Mouse (Mus musculus) thymus, postnatal 0 days (tissue): ENCODE measurements around the gene Ace2. TPM values are rescaled to one million over a fixed set of nuclear protein-coding genes. Genes with fewer than 3 reads are reported as not detected.

Source experiments
- DNase-seq: peaks from one replicate; pipeline ENCODE4 v3.0.0-alpha.2; 2015; ENCODE audit warnings: low spot score
- polyA plus RNA-seq: library from polyadenylated mRNA; unstranded; fragments of >200 nt; fragmentation: Nextera tagmentation; extraction: Ambion mirVana; gene quantifications from 2 replicates; pipeline ENCODE4 v1.2.1, GENCODE M21; 2015

The Ace2 gene
- polyA plus RNA-seq: 3.4 and 4.2 TPM in 2 replicates

- DNase-seq: no peak
These were observed at the start of gene Ace2 for GRCm38 (mm10) chrX:164139032-164139431. Gene Ace2 (plus strand): TSS chrX:164139332.

- no peak for DNase-seq
These were observed 49.2 kb upstream of the Ace2 start for GRCm38 (mm10) chrX:164089916-164090315.

- no peak for DNase-seq
These were observed 46.6 kb upstream of the Ace2 start for GRCm38 (mm10) chrX:164092300-164093169.

GRCm38 (mm10) chrX:164093435-164093834, 45.7 kb upstream of the Ace2 start:
- DNase-seq: no peak

DNA sequence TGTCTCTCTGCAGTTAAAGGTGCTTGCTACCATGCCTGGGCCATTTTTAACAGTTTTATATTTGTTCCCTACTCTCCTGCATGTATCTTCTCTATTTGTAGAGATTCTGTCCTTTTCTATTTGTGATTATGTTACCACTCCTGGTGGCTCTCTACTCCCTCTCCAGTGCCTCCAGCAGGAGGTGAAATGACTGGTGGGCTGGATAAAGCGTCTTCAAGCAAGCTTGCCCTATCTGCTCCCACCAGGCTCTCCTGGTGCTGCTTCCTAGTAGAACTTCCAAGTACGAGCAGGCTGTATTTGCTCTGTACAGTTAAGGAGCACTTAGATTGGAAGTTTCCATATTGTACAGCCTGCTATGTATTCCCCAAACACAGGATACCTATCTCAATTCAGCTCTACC, 43.3 kb upstream of the Ace2 start:
- no peak for DNase-seq

GRCm38 (mm10) chrX:164101483-164101882, 37.6 kb upstream of the Ace2 start:
- no peak for DNase-seq

GRCm38 (mm10) chrX:164102198-164102597, 36.9 kb upstream of the Ace2 start:
- DNase-seq: no peak

GRCm38 (mm10) chrX:164102656-164103055, 36.5 kb upstream of the Ace2 start:
- no peak for DNase-seq

DNA sequence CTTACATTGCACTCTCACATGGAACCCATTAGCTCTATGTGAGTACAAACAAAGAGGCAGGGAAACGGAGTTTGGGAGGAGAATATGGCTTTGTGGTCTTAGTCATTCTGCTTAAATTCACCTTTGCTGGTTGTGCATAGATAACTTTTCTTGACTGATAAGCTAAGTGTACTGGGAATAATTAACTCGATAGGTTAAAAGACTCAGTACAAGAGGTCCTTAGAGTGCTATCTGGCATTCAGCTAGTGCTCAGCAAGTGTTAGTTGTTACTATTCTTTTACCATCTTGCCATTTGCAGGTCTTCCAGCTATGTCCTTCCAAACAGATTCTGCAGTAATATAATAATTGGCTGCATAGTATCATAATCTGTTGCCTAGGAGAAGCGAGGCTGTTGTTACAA, 28.0 kb upstream of the Ace2 start:
- DNase-seq: no peak

GRCm38 (mm10) chrX:164113744-164114143, 25.4 kb upstream of the Ace2 start:
- DNase-seq: no peak

- DNase-seq: no peak
These were observed 15.2 kb upstream of the Ace2 start for GRCm38 (mm10) chrX:164123942-164124341.

DNA sequence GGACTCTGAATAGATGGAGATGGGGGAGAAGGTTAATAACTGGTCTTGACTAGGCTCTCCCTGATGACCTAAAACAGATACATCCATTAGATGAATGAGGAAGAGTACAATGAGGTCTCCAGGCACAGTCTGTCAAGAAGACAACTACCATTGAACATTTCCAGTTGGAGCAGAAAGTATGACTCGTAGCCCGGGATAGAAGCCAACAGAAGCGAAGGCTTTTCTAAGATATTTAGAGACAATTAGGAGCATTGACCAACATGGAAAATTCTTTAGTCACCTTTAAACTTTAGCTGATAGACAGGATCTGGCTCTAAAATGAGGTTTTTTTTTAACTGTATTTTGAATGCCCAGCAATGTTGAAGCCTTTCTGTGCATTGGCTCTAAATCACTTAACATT, 5.6 kb upstream of the Ace2 start:
- DNase-seq: no peak

GRCm38 (mm10) chrX:164135304-164135818, 3.8 kb upstream of the Ace2 start:
- no peak for DNase-seq

- DNase-seq: no peak
These were observed 6.5 kb downstream of the Ace2 start for GRCm38 (mm10) chrX:164145463-164146250.

GRCm38 (mm10) chrX:164152703-164153102, 13.6 kb downstream of the Ace2 start:
- DNase-seq: no peak

- DNase-seq: no peak
These were observed 14.5 kb downstream of the Ace2 start for GRCm38 (mm10) chrX:164153606-164154005.

DNA sequence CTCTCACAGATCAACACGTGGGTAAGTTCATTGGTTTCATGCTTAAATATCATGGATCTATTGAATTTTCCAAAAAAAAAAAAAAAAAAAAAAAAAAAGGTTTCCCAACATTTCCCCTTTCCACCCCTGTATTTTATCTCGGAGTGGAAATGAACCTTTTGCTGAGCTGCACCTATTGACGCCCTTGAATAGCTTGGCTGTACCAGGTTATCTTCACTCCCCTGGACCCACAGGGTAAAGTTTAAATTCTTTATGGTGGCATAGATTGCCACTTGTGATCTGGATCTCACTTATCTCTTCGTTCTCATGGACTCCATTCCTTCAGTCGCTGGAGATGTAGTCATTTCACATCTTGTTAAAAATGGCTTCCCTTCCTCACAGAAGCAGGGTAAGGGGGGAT, 15.5 kb downstream of the Ace2 start:
- no peak for DNase-seq

DNA sequence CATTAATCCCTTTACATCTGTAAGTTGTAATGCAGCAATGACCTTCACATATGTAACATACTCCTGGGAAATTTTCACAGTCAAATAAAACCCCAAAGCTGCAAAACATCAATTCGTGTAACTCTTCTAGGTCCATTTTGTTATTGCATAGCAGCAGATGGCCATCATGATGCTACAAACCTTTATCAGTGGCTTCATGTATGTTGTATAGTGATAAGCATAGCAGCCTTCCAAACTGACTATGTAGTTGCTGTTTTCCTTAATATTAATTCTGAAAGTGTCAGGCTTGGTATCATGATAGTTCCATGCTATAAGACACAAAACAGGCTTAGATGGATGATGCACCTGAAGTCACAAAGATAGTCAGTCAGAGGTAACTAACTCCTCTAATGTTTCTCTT, 25.5 kb downstream of the Ace2 start:
- DNase-seq: no peak

DNA sequence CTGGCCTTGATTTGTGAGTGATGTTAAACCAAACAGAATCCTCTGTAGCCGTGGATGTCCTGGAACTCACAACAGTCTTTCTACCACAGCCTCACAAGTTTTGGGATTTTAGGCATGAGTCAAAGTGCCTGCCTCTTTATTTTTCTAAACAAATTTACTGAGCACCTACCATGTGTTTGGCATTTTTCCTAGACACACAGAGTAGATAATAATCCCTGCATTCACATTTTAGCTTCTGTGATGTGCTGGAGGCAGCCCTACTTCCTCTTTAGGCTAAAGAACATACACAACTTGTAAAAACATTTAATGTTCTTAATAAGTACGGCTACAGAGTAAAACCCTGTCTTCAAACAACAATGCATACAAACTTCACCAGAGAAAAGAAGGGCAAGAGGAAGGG, 31.9 kb downstream of the Ace2 start:
- no peak for DNase-seq

DNA sequence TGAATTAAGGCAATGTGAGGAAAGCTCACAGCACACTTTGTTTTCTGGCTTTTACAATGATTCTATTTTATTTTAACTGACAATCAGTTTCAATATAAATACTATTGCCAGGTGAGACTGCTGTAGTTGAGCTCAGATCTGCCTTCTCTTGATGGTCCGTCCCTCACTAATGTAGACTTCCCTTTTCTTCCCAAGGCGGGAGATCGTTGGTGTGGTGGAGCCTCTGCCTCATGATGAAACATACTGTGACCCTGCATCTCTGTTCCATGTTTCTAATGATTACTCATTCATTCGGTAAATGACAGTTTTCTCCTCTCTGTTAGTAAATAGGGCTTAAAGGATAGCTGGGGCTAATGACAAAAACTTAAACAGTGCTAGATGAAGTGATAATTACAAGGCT, 34.7 kb downstream of the Ace2 start:
- no peak for DNase-seq

DNA sequence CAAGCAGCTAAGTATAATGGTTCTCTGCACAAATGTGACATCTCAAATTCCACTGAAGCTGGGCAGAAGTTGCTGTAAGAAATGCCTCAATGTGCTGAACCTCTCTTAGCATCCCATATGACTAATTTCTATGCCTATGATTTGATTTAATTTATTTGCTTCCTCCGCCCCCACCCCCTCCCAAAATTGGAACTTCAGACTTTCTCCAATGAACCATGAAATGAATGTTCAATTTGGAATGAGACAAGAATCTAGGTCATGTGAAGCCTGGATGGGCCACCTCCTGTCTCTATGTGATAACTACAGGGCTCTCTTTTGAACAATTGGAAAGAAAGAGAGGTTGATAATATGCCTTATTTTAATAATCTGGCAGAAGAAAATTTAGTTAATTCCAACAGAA, 36.2 kb downstream of the Ace2 start:
- DNase-seq: no peak

- no peak for DNase-seq
These were observed 36.6 kb downstream of the Ace2 start for GRCm38 (mm10) chrX:164175780-164176179.
